Mouse (Mus musculus) thymus, adult 2 months (tissue): Measurements from ENCODE around the gene Rubcn. TPM values are rescaled to one million over a fixed set of nuclear protein-coding genes. Genes with fewer than 3 reads are reported as not detected.

Experiments used
- DNase-seq: peaks from one replicate; pipeline ENCODE4 v3.0.0; 2021
- H3K27ac ChIP-seq: fragments of 200-500 bp; 2 replicates; pipeline ENCODE4 v1.5.1; 2012; ENCODE audit warnings: low read length, control low read depth; ENCODE audit not compliant: control insufficient read depth, insufficient read depth
- H3K27me3 ChIP-seq: fragments of 200-500 bp; 2 replicates; pipeline ENCODE4 v1.6.1; 2012; ENCODE audit warnings: mild to moderate bottlenecking, low read length, moderate library complexity, mixed read lengths; ENCODE audit not compliant: control insufficient read depth, insufficient read depth
- H3K36me3 ChIP-seq: fragments of 200-500 bp; 2 replicates; pipeline ENCODE4 v1.6.1; 2012; ENCODE audit warnings: mild to moderate bottlenecking, low read length, moderate library complexity; ENCODE audit not compliant: control insufficient read depth, insufficient read depth
- H3K4me1 ChIP-seq: fragments of 200-500 bp; replicated peaks from 2 replicates; pipeline ENCODE4 v1.6.1; 2012; ENCODE audit warnings: low read length; ENCODE audit not compliant: control insufficient read depth, insufficient read depth
- H3K4me3 ChIP-seq: fragments of 200-500 bp; 2 replicates; pipeline ENCODE4 v1.5.1; 2012; ENCODE audit warnings: mild to moderate bottlenecking, low read length, control low read depth, moderate library complexity; ENCODE audit not compliant: control insufficient read depth, insufficient read depth
- CTCF ChIP-seq: fragments of 200-500 bp; IDR thresholded peaks from 2 replicates; pipeline ENCODE4 v1.5.1; 2012; ENCODE audit warnings: mild to moderate bottlenecking, control low read depth, low read length, moderate library complexity, borderline replicate concordance; ENCODE audit not compliant: control insufficient read depth, poor library complexity, insufficient read depth; ENCODE audit errors: extremely low read depth
- POLR2A ChIP-seq: fragments of 200-500 bp; IDR thresholded peaks from 2 replicates; pipeline ENCODE4 v1.6.1; 2012; ENCODE audit warnings: mild to moderate bottlenecking, low read length, control low read depth, moderate library complexity; ENCODE audit not compliant: control insufficient read depth, poor library complexity, insufficient read depth; ENCODE audit errors: extremely low read depth
- WGBS: fragments of 180-500 bp; shearing (Covaris S2); methylation state at CpG from one replicate; pipeline ENCODE4 v1.1.7; 2018; 5-methylcytosine and 5-hydroxymethylcytosine counted together
- polyA plus RNA-seq: library from polyadenylated mRNA; depleted of rRNA; stranded (reverse); fragments of >200 nt; gene quantifications from 2 replicates; pipeline ENCODE4 v1.2.3, GENCODE M21; 2012

Gene Rubcn
- polyA plus RNA-seq, 1 experiment: 36.4 TPM

DNA sequence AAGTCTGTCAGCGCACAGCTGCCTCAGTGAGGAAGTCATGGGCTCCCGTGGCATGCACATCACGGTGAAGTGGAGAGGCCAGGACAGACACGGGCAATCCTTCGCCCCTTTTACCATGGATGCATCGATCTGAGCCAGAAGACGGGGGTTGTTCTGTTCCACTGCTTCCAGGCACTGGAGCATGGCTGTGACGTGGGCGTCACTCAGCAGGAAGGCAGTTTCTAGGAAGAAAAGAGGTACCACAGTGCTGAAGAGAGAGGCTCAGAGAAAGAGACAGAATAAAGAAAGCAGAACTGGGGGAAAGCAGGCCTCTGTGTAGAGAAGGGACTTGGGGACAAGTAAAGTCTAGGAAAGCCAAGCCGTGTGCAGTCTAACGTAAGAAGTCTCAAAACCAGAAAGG is 30.5 kb downstream of the Rubcn start:
- H3K4me1 ChIP-seq: no peaks in the 10 kb centered on the region
- TF ChIP-seq POLR2A (no peak), CTCF (no peak)
- 95% methylated on average over 11 of the region's 11 CpGs for WGBS
- H3K27ac ChIP-seq: no peak overlapping the region
- H3K4me3 ChIP-seq: no peak overlapping the region
- DNase-seq: no peak
- H3K27me3 ChIP-seq: no peaks in the 10 kb centered on the region
- peaks cover 14% of the 10 kb centered on the region for H3K36me3 ChIP-seq

DNA sequence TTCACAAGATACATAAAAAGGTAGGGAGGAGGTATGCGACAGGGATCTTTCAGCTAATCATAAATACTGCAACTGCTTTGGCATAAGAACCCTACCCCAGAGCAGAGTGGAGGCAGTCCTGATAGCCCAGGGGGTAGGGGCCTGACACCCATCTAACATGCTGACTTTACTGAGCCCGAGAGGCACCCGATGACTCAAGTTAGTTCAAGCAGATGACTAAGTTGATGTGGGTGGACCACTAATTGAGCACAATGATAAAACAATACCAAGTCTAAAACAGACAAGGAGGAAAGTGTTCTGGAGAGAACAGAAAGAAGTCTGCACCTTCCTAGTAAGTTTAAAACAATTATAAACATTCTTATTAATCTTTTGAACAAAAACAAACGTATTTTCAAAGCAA is 46.1 kb downstream of the Rubcn start:
- DNase-seq: no peak
- no peaks in the 10 kb centered on the region for H3K27me3 ChIP-seq
- 0 out of 2 replicates have a peak, but pooled peaks cover 6% of the 10 kb centered on the region for H3K36me3 ChIP-seq
- TF ChIP-seq POLR2A: no peak
- TF ChIP-seq CTCF: no peak
- no peak overlapping the region for H3K27ac ChIP-seq
- no peaks in the 10 kb centered on the region for H3K4me1 ChIP-seq
- no peak overlapping the region for H3K4me3 ChIP-seq
- WGBS: 98% methylated on average over 4 of the region's 4 CpGs

DNA sequence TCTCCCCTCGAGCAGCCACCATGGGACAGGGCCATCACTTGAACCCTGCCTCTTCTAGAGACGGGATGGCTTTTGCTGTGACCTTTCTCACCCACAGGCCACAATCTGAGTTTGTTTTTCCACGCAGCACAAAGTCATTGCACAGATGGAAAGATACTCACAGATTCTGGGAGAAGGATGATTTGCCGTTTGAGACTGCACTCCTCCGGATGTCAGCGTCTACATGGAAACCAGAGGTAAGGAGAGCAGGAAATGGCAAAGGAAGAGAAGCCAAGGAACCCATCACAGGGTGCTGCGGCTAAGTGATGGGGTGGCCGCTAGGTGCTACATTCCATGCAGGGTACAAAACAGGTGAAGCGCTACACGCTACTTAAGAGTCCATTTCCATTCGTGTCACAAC is 48.5 kb downstream of the Rubcn start:
- TF ChIP-seq CTCF (no peak), POLR2A (no peak)
- Histone ChIP-seq H3K27ac (no peak overlapping the region), H3K27me3 (no peaks in the 10 kb centered on the region), H3K4me1 (no peaks in the 10 kb centered on the region), H3K4me3 (no peak overlapping the region), H3K36me3 (no peaks in the 10 kb centered on the region; the same call in 1 of the 2 replicates)
- no peak for DNase-seq
- 96% methylated on average over 11 of the region's 11 CpGs for WGBS

DNA sequence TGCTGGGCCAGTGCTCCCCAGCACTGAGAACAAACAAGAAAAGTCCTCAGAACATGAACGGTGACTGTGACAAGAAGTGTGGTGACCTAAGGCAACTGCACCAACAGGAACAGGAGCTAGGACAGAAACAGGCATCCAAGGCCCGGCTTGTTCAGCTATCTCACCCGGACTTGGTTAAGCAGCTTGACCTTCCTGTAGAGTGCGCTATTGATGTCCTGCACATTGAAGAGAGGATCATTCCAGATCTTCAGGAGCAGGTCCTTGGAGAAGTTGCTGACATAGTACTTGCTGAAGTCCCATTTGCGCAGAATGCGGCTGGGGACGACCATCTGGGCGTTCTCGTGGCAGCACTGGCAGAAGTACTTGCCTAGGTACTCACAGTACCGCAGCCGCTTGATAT is 51.0 kb downstream of the Rubcn start:
- Histone ChIP-seq H3K27me3 (no peaks in the 10 kb centered on the region), H3K4me1 (no peaks in the 10 kb centered on the region), H3K27ac (no peak overlapping the region), H3K4me3 (no peak overlapping the region), H3K36me3 (no peaks in the 10 kb centered on the region; the same call in 1 of the 2 replicates)
- no peak for DNase-seq
- TF ChIP-seq CTCF (no peak), POLR2A (no peak)
- WGBS: 99% methylated on average over 11 of the region's 11 CpGs

DNA sequence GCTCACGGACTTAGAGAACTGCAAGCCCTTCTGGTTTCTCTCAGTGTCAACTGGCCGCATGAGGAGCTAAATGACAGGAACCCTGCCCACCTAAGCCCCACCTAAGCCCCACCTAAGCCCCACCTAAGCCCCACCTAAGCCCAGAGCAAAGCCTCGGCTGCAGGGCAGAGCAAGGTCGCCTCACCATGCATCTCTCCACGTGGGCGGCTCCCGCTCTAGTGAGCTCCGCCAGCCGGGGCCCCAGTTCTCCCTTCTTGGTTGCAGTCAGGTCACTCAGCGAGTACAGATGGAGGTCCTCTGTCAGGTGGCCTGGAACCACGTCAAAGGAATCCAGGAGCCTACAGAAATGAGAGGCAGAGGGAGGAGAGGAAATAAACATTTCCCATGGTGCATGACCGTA is 52.2 kb downstream of the Rubcn start:
- Histone ChIP-seq H3K36me3 (no peaks in the 10 kb centered on the region; the same call in 1 of the 2 replicates), H3K4me3 (no peak overlapping the region), H3K27ac (no peak overlapping the region), H3K4me1 (no peaks in the 10 kb centered on the region), H3K27me3 (no peaks in the 10 kb centered on the region)
- WGBS: 86% methylated on average over 12 of the region's 12 CpGs
- DNase-seq: no peak
- TF ChIP-seq POLR2A: no peak
- no peak for TF ChIP-seq CTCF

DNA sequence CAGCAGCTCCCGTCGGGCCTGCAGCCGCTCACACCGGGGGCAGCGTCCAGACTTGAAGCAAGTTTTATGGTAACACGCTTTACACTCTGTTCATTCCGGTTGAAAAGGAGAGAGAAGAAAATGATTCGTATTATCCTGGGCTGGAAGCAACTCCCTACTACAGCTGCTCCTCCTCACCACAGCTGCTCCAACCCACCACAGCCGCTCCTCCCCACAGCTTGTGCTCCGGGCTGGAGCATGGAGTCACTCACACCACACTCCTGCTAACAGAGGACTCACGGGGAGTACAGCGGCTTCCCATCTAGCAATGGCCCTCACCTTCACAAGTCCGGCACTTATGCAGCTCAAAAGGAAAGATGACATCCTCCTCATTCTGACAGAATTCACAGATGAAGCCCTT is 53.5 kb downstream of the Rubcn start:
- no peaks in the 10 kb centered on the region for H3K27me3 ChIP-seq
- no peak for DNase-seq
- TF ChIP-seq POLR2A (no peak), CTCF (no peak)
- no peaks in the 10 kb centered on the region for H3K4me1 ChIP-seq
- WGBS: 97% methylated on average over 13 of the region's 13 CpGs
- no peak overlapping the region for H3K4me3 ChIP-seq
- H3K27ac ChIP-seq: no peak overlapping the region
- H3K36me3 ChIP-seq: no peaks in the 10 kb centered on the region; the same call in 1 of the 2 replicates

DNA sequence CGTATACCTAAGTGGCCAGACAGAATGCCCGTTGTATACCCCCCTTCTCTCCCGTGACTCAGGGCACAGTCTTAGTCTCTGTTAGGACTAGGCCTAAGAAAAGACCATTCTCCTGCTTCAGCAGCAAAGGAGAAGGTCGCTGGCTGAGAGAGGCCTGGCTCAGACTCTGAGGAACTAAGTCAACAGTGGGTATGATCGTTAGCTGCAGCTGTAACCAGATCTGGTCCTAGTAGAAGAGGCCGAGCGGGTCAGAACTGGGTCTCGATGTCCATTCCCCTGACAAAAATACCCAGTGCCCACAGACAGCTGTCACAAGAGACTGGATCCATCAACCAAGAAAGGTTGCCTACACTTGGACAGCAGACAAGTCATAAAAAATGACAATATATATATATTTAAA is 54.1 kb downstream of the Rubcn start:
- no peak for TF ChIP-seq POLR2A
- no peak for TF ChIP-seq CTCF
- H3K27ac ChIP-seq: no peak overlapping the region
- no peak overlapping the region for H3K4me3 ChIP-seq
- H3K4me1 ChIP-seq: no peaks in the 10 kb centered on the region
- no peaks in the 10 kb centered on the region for H3K27me3 ChIP-seq
- DNase-seq: no peak
- no peaks in the 10 kb centered on the region; the same call in 1 of the 2 replicates for H3K36me3 ChIP-seq
- 96% methylated on average over 8 of the region's 8 CpGs for WGBS
